Comparison of ENCODE assay signal across 8 mouse cellular contexts in genomic region chr2:91194624-91195332, GRCm38 (mm10). TPM values are rescaled to one million over a fixed set of nuclear protein-coding genes. Genes with fewer than 3 reads are reported as not detected.
DNase-seq lines count a peak whose midpoint lies in the region; ATAC-seq lines count a peak whose summit lies in the region.

No protein-coding gene starts in this region.

- peak overlapping the region; percentile 17; the same call in 1 of the 2 replicates for H3K4me3 ChIP-seq in forebrain, embryonic 14.5 days (ENCODE audit: low read depth, low read length)
- peak overlapping the region; percentile 29 for H3K4me3 ChIP-seq in limb, embryonic 11.5 days (ENCODE audit: low read depth, low read length)
- H3K4me3 ChIP-seq in midbrain, embryonic 11.5 days (ENCODE audit: low read depth, low read length) = peak overlapping the region; percentile 26
- peak overlapping the region; percentile 37 for H3K4me3 ChIP-seq in stomach, embryonic 15.5 days (replicated peaks)

- H3K36me3 ChIP-seq in forebrain, embryonic 14.5 days (ENCODE audit: control insufficient read depth, insufficient read depth, low read length) = no peaks in the 10 kb centered on the region
- H3K36me3 ChIP-seq in limb, embryonic 11.5 days (ENCODE audit: control insufficient read depth, insufficient read depth, low read length) = no peaks in the 10 kb centered on the region
- H3K36me3 ChIP-seq in midbrain, embryonic 11.5 days (ENCODE audit: control insufficient read depth, insufficient read depth, low read length) = no peaks in the 10 kb centered on the region
- H3K36me3 ChIP-seq in stomach, embryonic 15.5 days = no peaks in the 10 kb centered on the region

- 0 out of 2 replicates have a peak, but pooled peaks cover 4% of the 10 kb centered on the region for H3K4me1 ChIP-seq in forebrain, embryonic 14.5 days (ENCODE audit: control insufficient read depth, insufficient read depth, low read length)
- 0 out of 2 replicates have a peak, but pooled peaks cover 3% of the 10 kb centered on the region for H3K4me1 ChIP-seq in limb, embryonic 11.5 days (ENCODE audit: control insufficient read depth, insufficient read depth, low read length)
- H3K4me1 ChIP-seq in midbrain, embryonic 11.5 days (ENCODE audit: control insufficient read depth, insufficient read depth, low read length) = 0 out of 2 replicates have a peak, but pooled peaks cover 3% of the 10 kb centered on the region
- peaks cover 9% of the 10 kb centered on the region; the same call in 1 of the 2 replicates for H3K4me1 ChIP-seq in stomach, embryonic 15.5 days

- no peaks in the 10 kb centered on the region for H3K9me3 ChIP-seq in forebrain, embryonic 14.5 days (replicated peaks; ENCODE audit: control insufficient read depth, low read length)
- H3K9me3 ChIP-seq in limb, embryonic 11.5 days (ENCODE audit: control insufficient read depth, low read length) = no peaks in the 10 kb centered on the region
- H3K9me3 ChIP-seq in midbrain, embryonic 11.5 days (ENCODE audit: control insufficient read depth, low read length) = no peaks in the 10 kb centered on the region
- H3K9me3 ChIP-seq in stomach, embryonic 15.5 days = no peaks in the 10 kb centered on the region

- no peak overlapping the region for H3K27ac ChIP-seq in forebrain, embryonic 14.5 days (ENCODE audit: low read depth, low read length)
- H3K27ac ChIP-seq in limb, embryonic 11.5 days (replicated peaks; ENCODE audit: low read depth, low read length) = no peak overlapping the region
- H3K27ac ChIP-seq in midbrain, embryonic 11.5 days (ENCODE audit: low read depth, low read length) = no peak overlapping the region
- peak overlapping the region; percentile 44; the same call in 1 of the 2 replicates for H3K27ac ChIP-seq in stomach, embryonic 15.5 days

- DNase-seq in layer of hippocampus, adult 11-12 months (ENCODE audit: low spot score) = peak; percentile 54
- no peak for DNase-seq in layer of hippocampus, postnatal 25 days (ENCODE audit: extremely low spot score in 1 of 2, low spot score in 1 of 2)
- peak; percentile 75 for DNase-seq in cerebellum, adult 11 months
- peak; percentile 72 for DNase-seq in forebrain, embryonic 14.5 days (ENCODE audit: low spot score)
- DNase-seq in heart, postnatal 4 days = peak; percentile 83
- peak; percentile 78 for DNase-seq in limb, embryonic 11.5 days (ENCODE audit: low spot score)
- peak; percentile 95 for DNase-seq in midbrain, embryonic 11.5 days (ENCODE audit: low spot score, missing footprints)

- H3K9ac ChIP-seq in forebrain, embryonic 14.5 days (ENCODE audit: low read length) = peak overlapping the region; percentile 48; the same call in 1 of the 2 replicates
- H3K9ac ChIP-seq in limb, embryonic 11.5 days (ENCODE audit: low read length) = peak overlapping the region; percentile 67
- H3K9ac ChIP-seq in midbrain, embryonic 11.5 days (ENCODE audit: low read length) = peak overlapping the region; percentile 61
- no peak overlapping the region for H3K9ac ChIP-seq in stomach, embryonic 15.5 days

- H3K4me2 ChIP-seq in forebrain, embryonic 14.5 days (ENCODE audit: low read length) = peak overlapping the region; percentile 49
- peak overlapping the region; percentile 53 for H3K4me2 ChIP-seq in limb, embryonic 11.5 days (ENCODE audit: low read depth, severe bottlenecking)
- H3K4me2 ChIP-seq in midbrain, embryonic 11.5 days = peak overlapping the region; percentile 46
- H3K4me2 ChIP-seq in stomach, embryonic 15.5 days = peak overlapping the region; percentile 83

- WGBS in forebrain, embryonic 14.5 days = 2% methylated on average over 25 of the region's 27 CpGs
- WGBS in limb, embryonic 11.5 days = under 1% methylated on average over 27 of the region's 27 CpGs
- 2% methylated on average over 27 of the region's 27 CpGs for WGBS in midbrain, embryonic 11.5 days
- under 1% methylated on average over 23 of the region's 27 CpGs for WGBS in stomach, embryonic 15.5 days

- H3K27me3 ChIP-seq in forebrain, embryonic 14.5 days (replicated peaks; ENCODE audit: control insufficient read depth, insufficient read depth, low read length) = no peaks in the 10 kb centered on the region
- H3K27me3 ChIP-seq in limb, embryonic 11.5 days (ENCODE audit: control insufficient read depth, insufficient read depth, low read length) = no peaks in the 10 kb centered on the region
- H3K27me3 ChIP-seq in midbrain, embryonic 11.5 days (ENCODE audit: control insufficient read depth, insufficient read depth, low read length) = no peaks in the 10 kb centered on the region
- H3K27me3 ChIP-seq in stomach, embryonic 15.5 days (replicated peaks) = no peaks in the 10 kb centered on the region

- ATAC-seq in forebrain, embryonic 14.5 days = peak; percentile 91
- ATAC-seq in limb, embryonic 11.5 days (ENCODE audit: insufficient number of reproducible peaks, low FRiP score, low TSS enrichment, low read depth) = peak; percentile 83
- ATAC-seq in midbrain, embryonic 11.5 days (ENCODE audit: low FRiP score) = peak; percentile 88
- peak; percentile 83 for ATAC-seq in stomach, embryonic 15.5 days (ENCODE audit: insufficient read depth, low FRiP score, low read depth)

RNA-seq across cellular contexts. Expression of gene Nr1h3, which starts 7.9 kb away (rescaled TPM):
- 1 to 10 TPM; 3.9 to 5.4 TPM for total RNA-seq in layer of hippocampus, postnatal 25 days (2021)
- 2.5 and 3.0 TPM in 2 replicates for polyA plus RNA-seq in forebrain, embryonic 14.5 days (2014; fragmentation: Nextera tagmentation; extraction: Ambion mirVana)
- 1 to 10 TPM; 1.6 to 2.7 TPM for total RNA-seq in heart, postnatal 4 days (2021)
- 1.1 and 2.0 TPM in 2 replicates for polyA plus RNA-seq in limb, embryonic 11.5 days (2014; fragmentation: Nextera tagmentation; extraction: Ambion mirVana)
- polyA plus RNA-seq in midbrain, embryonic 11.5 days (2014; fragmentation: Nextera tagmentation; extraction: Ambion mirVana) = 1.7 and 1.9 TPM in 2 replicates
- 4.8 and 6.0 TPM in 2 replicates for polyA plus RNA-seq in stomach, embryonic 15.5 days (2015; fragmentation: Nextera tagmentation; extraction: Ambion mirVana)

RNA-seq across cellular contexts. Expression of gene Acp2, which starts 7.9 kb away (rescaled TPM):
- total RNA-seq in layer of hippocampus, postnatal 25 days (2021) = 10 to 100 TPM; 52.1 to 55.9 TPM
- polyA plus RNA-seq in forebrain, embryonic 14.5 days (2014; fragmentation: Nextera tagmentation; extraction: Ambion mirVana) = 38.2 and 41.2 TPM in 2 replicates
- total RNA-seq in heart, postnatal 4 days (2021) = 10 to 100 TPM; 21.0 to 21.8 TPM
- polyA plus RNA-seq in limb, embryonic 11.5 days (2014; fragmentation: Nextera tagmentation; extraction: Ambion mirVana) = 32.0 and 33.2 TPM in 2 replicates
- 34.6 and 38.8 TPM in 2 replicates for polyA plus RNA-seq in midbrain, embryonic 11.5 days (2014; fragmentation: Nextera tagmentation; extraction: Ambion mirVana)
- polyA plus RNA-seq in stomach, embryonic 15.5 days (2015; fragmentation: Nextera tagmentation; extraction: Ambion mirVana) = 19.8 and 20.8 TPM in 2 replicates

RNA-seq across cellular contexts. Expression of gene Madd, which starts 11.1 kb away (rescaled TPM):
- 100 to 1,000 TPM; 203 to 235 TPM for total RNA-seq in layer of hippocampus, postnatal 25 days (2021)
- 20.9 and 30.0 TPM in 2 replicates for polyA plus RNA-seq in forebrain, embryonic 14.5 days (2014; fragmentation: Nextera tagmentation; extraction: Ambion mirVana)
- 1 to 10 TPM; 5.2 to 5.5 TPM for total RNA-seq in heart, postnatal 4 days (2021)
- polyA plus RNA-seq in limb, embryonic 11.5 days (2014; fragmentation: Nextera tagmentation; extraction: Ambion mirVana) = 6.8 and 8.1 TPM in 2 replicates
- polyA plus RNA-seq in midbrain, embryonic 11.5 days (2014; fragmentation: Nextera tagmentation; extraction: Ambion mirVana) = 16.9 and 17.3 TPM in 2 replicates
- polyA plus RNA-seq in stomach, embryonic 15.5 days (2015; fragmentation: Nextera tagmentation; extraction: Ambion mirVana) = 14.2 and 14.3 TPM in 2 replicates

RNA-seq across cellular contexts. Expression of gene Ddb2, which starts 42.0 kb away (rescaled TPM):
- 10 to 100 TPM in 1 of 2 experiments, 1 to 10 TPM in 1; 8.0 to 10.4 TPM for total RNA-seq in layer of hippocampus, postnatal 25 days (2021)
- 9.4 and 9.9 TPM in 2 replicates for polyA plus RNA-seq in forebrain, embryonic 14.5 days (2014; fragmentation: Nextera tagmentation; extraction: Ambion mirVana)
- 1 to 10 TPM; 5.0 to 5.1 TPM for total RNA-seq in heart, postnatal 4 days (2021)
- polyA plus RNA-seq in limb, embryonic 11.5 days (2014; fragmentation: Nextera tagmentation; extraction: Ambion mirVana) = 16.3 and 18.5 TPM in 2 replicates
- 7.9 and 8.2 TPM in 2 replicates for polyA plus RNA-seq in midbrain, embryonic 11.5 days (2014; fragmentation: Nextera tagmentation; extraction: Ambion mirVana)
- polyA plus RNA-seq in stomach, embryonic 15.5 days (2015; fragmentation: Nextera tagmentation; extraction: Ambion mirVana) = 18.2 and 18.5 TPM in 2 replicates

Comparison
In these comparisons a context has a peak if more than half of its experiments do, and no peak if none do; other contexts are left out.
1. DNase-seq: peak in layer of hippocampus, adult 11-12 months (single experiment), cerebellum, adult 11 months (single experiment), forebrain, embryonic 14.5 days (single experiment), heart, postnatal 4 days (single experiment), limb, embryonic 11.5 days (single experiment) and midbrain, embryonic 11.5 days (single experiment); none in layer of hippocampus, postnatal 25 days (0 of 2).
2. Peak in every context shown above with its lines, with median percentiles within 50 percentile points of each other: ATAC-seq, H3K4me2 ChIP-seq and H3K4me3 ChIP-seq.